Mouse (Mus musculus): ENCODE results near the gene Rps6ka4.

Gene Rps6ka4

GRCm38 (mm10) chr19:6840475-6841291, at the start of gene Rps6ka4:
Gene Rps6ka4 (minus strand): TSS chr19:6840636.
- peak; percentile 69 to 74 for DNase-seq

- no peak for DNase-seq
Measured at GRCm38 (mm10) chr19:6877965-6878364, 37.5 kb upstream of the Rps6ka4 start.

- DNase-seq: no peak
Measured at GRCm38 (mm10) chr19:6876799-6877198, 36.4 kb upstream of the Rps6ka4 start.

- DNase-seq: no peak
Measured at GRCm38 (mm10) chr19:6875834-6876233, 35.4 kb upstream of the Rps6ka4 start.

GRCm38 (mm10) chr19:6874257-6874656, 33.8 kb upstream of the Rps6ka4 start:
- DNase-seq: no peak

GRCm38 (mm10) chr19:6872701-6873100, 32.3 kb upstream of the Rps6ka4 start:
- no peak for DNase-seq

- DNase-seq: no peak
Measured at GRCm38 (mm10) chr19:6871574-6872271, 31.3 kb upstream of the Rps6ka4 start.

GRCm38 (mm10) chr19:6869355-6869754, 28.9 kb upstream of the Rps6ka4 start:
- DNase-seq: peak; percentile 76 to 81

- DNase-seq: no peak
Measured at GRCm38 (mm10) chr19:6861451-6861850, 21.0 kb upstream of the Rps6ka4 start.

- peak in 1 of 2 experiments; percentile 49 for DNase-seq
Measured at GRCm38 (mm10) chr19:6860706-6861105, 20.3 kb upstream of the Rps6ka4 start.

GRCm38 (mm10) chr19:6859971-6860370, 19.5 kb upstream of the Rps6ka4 start:
- DNase-seq: no peak

GRCm38 (mm10) chr19:6859032-6859651, 18.7 kb upstream of the Rps6ka4 start:
- DNase-seq: no peak

- DNase-seq: peak; percentile 50 to 67
Measured at GRCm38 (mm10) chr19:6858031-6858430, 17.6 kb upstream of the Rps6ka4 start, which contains the start of gene Ccdc88b. Gene Ccdc88b (minus strand): TSS chr19:6858211.

- no peak for DNase-seq
Measured at GRCm38 (mm10) chr19:6857391-6858005, 17.1 kb upstream of the Rps6ka4 start.

- no peak for DNase-seq
Measured at GRCm38 (mm10) chr19:6857003-6857360, 16.5 kb upstream of the Rps6ka4 start.

- DNase-seq: peak in 1 of 2 experiments; percentile 29
Measured at GRCm38 (mm10) chr19:6856281-6857002, 16.0 kb upstream of the Rps6ka4 start.

- DNase-seq: peak in 1 of 2 experiments; percentile 55
Measured at GRCm38 (mm10) chr19:6855225-6856031, 15.0 kb upstream of the Rps6ka4 start.

- DNase-seq: no peak
Measured at GRCm38 (mm10) chr19:6854658-6855057, 14.2 kb upstream of the Rps6ka4 start.

GRCm38 (mm10) chr19:6853903-6854302, 13.5 kb upstream of the Rps6ka4 start:
- DNase-seq: no peak

GRCm38 (mm10) chr19:6852393-6853305, 12.2 kb upstream of the Rps6ka4 start:
- DNase-seq: no peak

All from lung, adult 18-20 months (tissue).